Mouse (Mus musculus) right cerebral cortex, postnatal 25 days (tissue): ENCODE measurements around the gene Lsm10.
A peak's percentile ranks its signal among the peaks of the same experiment; 100 is the strongest.

Source experiments
- DNase-seq: peaks from one replicate; pipeline ENCODE4 v3.0.0; 2022

The Lsm10 gene

GRCm38 (mm10) chr4:126097711-126098253 lies 1.4 kb downstream of the Lsm10 start:
- DNase-seq = no peak

- DNase-seq = no peak
These were observed 2.9 kb downstream of the Lsm10 start for GRCm38 (mm10) chr4:126099365-126099764.

- no peak for DNase-seq
These were observed 4.3 kb downstream of the Lsm10 start for GRCm38 (mm10) chr4:126100764-126101163.

- DNase-seq = peak; percentile 40
These were observed 5.8 kb downstream of the Lsm10 start for GRCm38 (mm10) chr4:126102061-126102841.

- DNase-seq = peak; percentile 83
These were observed 6.7 kb downstream of the Lsm10 start for GRCm38 (mm10) chr4:126103057-126103581.

GRCm38 (mm10) chr4:126103590-126104068 lies 7.2 kb downstream of the Lsm10 start, which contains the start of gene Stk40:
Gene Stk40, plus strand, starts transcription at chr4:126103957.
- peak; percentile 94 for DNase-seq

GRCm38 (mm10) chr4:126104261-126105075 lies 8.0 kb downstream of the Lsm10 start:
- DNase-seq = peak; percentile 40

- no peak for DNase-seq
These were observed 8.8 kb downstream of the Lsm10 start for GRCm38 (mm10) chr4:126105131-126105783.

- no peak for DNase-seq
These were observed 11.8 kb downstream of the Lsm10 start for GRCm38 (mm10) chr4:126108061-126108740.

GRCm38 (mm10) chr4:126109613-126110373 lies 13.4 kb downstream of the Lsm10 start:
- no peak for DNase-seq

- DNase-seq = peak; percentile 85
These were observed 14.1 kb downstream of the Lsm10 start for GRCm38 (mm10) chr4:126110374-126111152.

- DNase-seq = no peak
These were observed 14.7 kb downstream of the Lsm10 start for GRCm38 (mm10) chr4:126111153-126111549.

- DNase-seq = no peak
These were observed 16.8 kb downstream of the Lsm10 start for GRCm38 (mm10) chr4:126113243-126113642.

GRCm38 (mm10) chr4:126113943-126114342 lies 17.5 kb downstream of the Lsm10 start:
- DNase-seq = no peak

- no peak for DNase-seq
These were observed 19.0 kb downstream of the Lsm10 start for GRCm38 (mm10) chr4:126115411-126115810.

- DNase-seq = no peak
These were observed 19.6 kb downstream of the Lsm10 start for GRCm38 (mm10) chr4:126115871-126116521.

- no peak for DNase-seq
These were observed 20.7 kb downstream of the Lsm10 start for GRCm38 (mm10) chr4:126117116-126117515.

- peak; percentile 76 for DNase-seq
These were observed 22.2 kb downstream of the Lsm10 start for GRCm38 (mm10) chr4:126118651-126119050.

GRCm38 (mm10) chr4:126119051-126119450 lies 22.6 kb downstream of the Lsm10 start:
- no peak for DNase-seq

- no peak for DNase-seq
These were observed 23.6 kb downstream of the Lsm10 start for GRCm38 (mm10) chr4:126120052-126120451.
